Mouse (Mus musculus) left cerebral cortex, adult 8-10 months (tissue): ENCODE data around the gene Rad54l. TPM values are rescaled to one million over a fixed set of nuclear protein-coding genes. Genes with fewer than 3 reads are reported as not detected.

Experiments
- DNase-seq, 2 experiments: peaks; one replicate each; pipeline ENCODE4 v3.0.0; 2022; ENCODE audit warnings: low spot score in 2 of 2
- total RNA-seq, 4 experiments: library from RNA; stranded (reverse); gene quantifications; 2 replicates each; pipeline ENCODE4 v1.2.4; 2022

Gene Rad54l
- total RNA-seq = 1 to 10 TPM in 3 of 4 experiments, under 1 TPM in 1; 0.70 to 1.2 (median 1.1) TPM

- peak in 1 of 2 experiments; percentile 67 for DNase-seq
Measured at GRCm38 (mm10) chr4:116123602-116124519, at the start of gene Rad54l, which contains the start of gene Pomgnt1. Rad54l (minus strand) TSS chr4:116123690. Pomgnt1 (plus strand) TSS chr4:116123840.

GRCm38 (mm10) chr4:116173072-116173471, 49.6 kb upstream of the Rad54l start, which contains the start of the genes 1700042G07Rik and Gm49337:
1700042G07Rik (plus strand) TSS chr4:116173372.
Gm49337 (plus strand) TSS chr4:116173384.
- no peak for DNase-seq

- no peak for DNase-seq
Measured at GRCm38 (mm10) chr4:116169353-116169672, 45.8 kb upstream of the Rad54l start.

GRCm38 (mm10) chr4:116168617-116169352, 45.3 kb upstream of the Rad54l start:
- no peak for DNase-seq

GRCm38 (mm10) chr4:116167404-116167803, 43.9 kb upstream of the Rad54l start, which contains the start of gene Tspan1:
Tspan1 (minus strand) TSS chr4:116167601.
- no peak for DNase-seq

- no peak for DNase-seq
Measured at GRCm38 (mm10) chr4:116165708-116166407, 42.4 kb upstream of the Rad54l start.

- no peak for DNase-seq
Measured at GRCm38 (mm10) chr4:116164759-116165554, 41.5 kb upstream of the Rad54l start.

- no peak for DNase-seq
Measured at GRCm38 (mm10) chr4:116162142-116162541, 38.7 kb upstream of the Rad54l start.

GRCm38 (mm10) chr4:116160769-116161168, 37.3 kb upstream of the Rad54l start:
- DNase-seq = peak in 1 of 2 experiments; percentile 91

- no peak for DNase-seq
Measured at GRCm38 (mm10) chr4:116159912-116160311, 36.4 kb upstream of the Rad54l start.

GRCm38 (mm10) chr4:116157882-116158281, 34.4 kb upstream of the Rad54l start:
- no peak for DNase-seq

GRCm38 (mm10) chr4:116152702-116153101, 29.2 kb upstream of the Rad54l start:
- no peak for DNase-seq

GRCm38 (mm10) chr4:116151238-116151637, 27.7 kb upstream of the Rad54l start, which contains the start of gene Lurap1:
Lurap1 (minus strand) TSS chr4:116151338.
- no peak for DNase-seq

- no peak for DNase-seq
Measured at GRCm38 (mm10) chr4:116150862-116151221, 27.4 kb upstream of the Rad54l start.

GRCm38 (mm10) chr4:116150156-116150861, 26.8 kb upstream of the Rad54l start:
- no peak for DNase-seq

- DNase-seq = no peak
Measured at GRCm38 (mm10) chr4:116149812-116150155, 26.3 kb upstream of the Rad54l start.

- peak in 1 of 2 experiments; percentile 70 for DNase-seq
Measured at GRCm38 (mm10) chr4:116143891-116144717, 20.6 kb upstream of the Rad54l start.

GRCm38 (mm10) chr4:116143317-116143811, 19.9 kb upstream of the Rad54l start:
- DNase-seq = no peak

GRCm38 (mm10) chr4:116142269-116142668, 18.8 kb upstream of the Rad54l start:
- DNase-seq = no peak
